Mouse (Mus musculus) cortical plate, adult 2 months (tissue): ENCODE measurements at regions not wholly inside any gene's neighbourhood (a gene's known extent, or its start where the extent isn't known, plus 50 kb on each side); places are given as distances from the start of the nearest gene placed in this dataset.
"Not testable (repeated sequence)": the region's sequence is repeated elsewhere in the genome, so short reads cannot be mapped to it uniquely, and the experiment has no call there.

Experiments
- H3K27ac ChIP-seq: fragments of 200-500 bp; 2 replicates; pipeline ENCODE4 v1.5.1; 2012; ENCODE audit warnings: low read length, control low read depth, inconsistent platforms; ENCODE audit not compliant: insufficient read depth
- H3K4me1 ChIP-seq: fragments of 200-500 bp; 2 replicates; pipeline ENCODE4 v1.6.1; 2011; ENCODE audit warnings: low read length; ENCODE audit not compliant: control insufficient read depth, insufficient read depth
- H3K4me3 ChIP-seq: fragments of 200-500 bp; 2 replicates; pipeline ENCODE4 v1.5.1; 2011; ENCODE audit warnings: mild to moderate bottlenecking, low read length, control low read depth; ENCODE audit not compliant: insufficient read depth
- CTCF ChIP-seq: fragments of 200-500 bp; IDR thresholded peaks from 2 replicates; pipeline ENCODE4 v1.5.1; 2011; ENCODE audit warnings: mild to moderate bottlenecking, control low read depth, low read length; ENCODE audit not compliant: insufficient read depth; ENCODE audit errors: extremely low read depth
- POLR2A ChIP-seq: fragments of 200-500 bp; IDR thresholded peaks from 2 replicates; pipeline ENCODE4 v1.6.1; 2011; ENCODE audit warnings: mild to moderate bottlenecking, low read length, control low read depth; ENCODE audit not compliant: insufficient read depth; ENCODE audit errors: extremely low read depth

- Histone ChIP-seq H3K4me3 (no peak overlapping the region), H3K27ac (no peak overlapping the region), H3K4me1 (no peaks in the 10 kb centered on the region)
- TF ChIP-seq CTCF: no peak
- no peak for TF ChIP-seq POLR2A
Observed at GRCm38 (mm10) chr1:143307379-143307778, 333.1 kb upstream of the B3galt2 start.

GRCm38 (mm10) chr1:143318381-143318780 is 322.1 kb upstream of the B3galt2 start:
- no peaks in the 10 kb centered on the region for H3K4me1 ChIP-seq
- TF ChIP-seq CTCF (no peak), POLR2A (no peak)
- H3K4me3 ChIP-seq: no peak overlapping the region; the same call in 1 of the 2 replicates
- no peak overlapping the region for H3K27ac ChIP-seq

GRCm38 (mm10) chr1:143319568-143319967 is 320.9 kb upstream of the B3galt2 start:
- TF ChIP-seq CTCF (no peak), POLR2A (no peak)
- Histone ChIP-seq H3K4me3 (no peak overlapping the region), H3K4me1 (no peaks in the 10 kb centered on the region)

GRCm38 (mm10) chr1:143351388-143351787 is 289.1 kb upstream of the B3galt2 start:
- Histone ChIP-seq H3K4me3 (no peak overlapping the region), H3K27ac (no peak overlapping the region), H3K4me1 (no peaks in the 10 kb centered on the region)
- TF ChIP-seq POLR2A (no peak), CTCF (no peak)

More at GRCm38 (mm10) chr1:143319568-143319967, 320.9 kb upstream of the B3galt2 start:
- no peak overlapping the region for H3K27ac ChIP-seq

- H3K4me1 ChIP-seq, H3K4me3 ChIP-seq, H3K27ac ChIP-seq: not testable (repeated sequence)
Observed at GRCm38 (mm10) chr1:143360256-143360655, 280.2 kb upstream of the B3galt2 start.

GRCm38 (mm10) chr1:143391851-143392250 is 248.6 kb upstream of the B3galt2 start:
- H3K4me1 ChIP-seq: no peaks in the 10 kb centered on the region

More at GRCm38 (mm10) chr1:143391851-143392250, 248.6 kb upstream of the B3galt2 start:
- TF ChIP-seq CTCF (no peak), POLR2A (no peak)
- H3K27ac ChIP-seq: no peak overlapping the region
- no peak overlapping the region for H3K4me3 ChIP-seq
